Mouse (Mus musculus): Measurements from ENCODE around the gene Rtf1. TPM values are rescaled to one million over a fixed set of nuclear protein-coding genes. Genes with fewer than 3 reads are reported as not detected.
"Not testable (repeated sequence)": the region's sequence is repeated elsewhere in the genome, so short reads cannot be mapped to it uniquely, and the experiment has no call there.

Gene Rtf1
- 10 to 100 TPM; 26.7 to 29.2 TPM for total RNA-seq (2021)
- long read RNA-seq, experiment 1, full-length matches to known transcripts: 3 of 16 reads
- long read RNA-seq, experiment 1, partial matches to known transcripts: 7 of 16 reads
- long read RNA-seq, experiment 1, other reads (novel, unspliced or antisense): 6 of 16 reads
- long read RNA-seq, experiment 2, full-length matches to known transcripts: 1 of 9 reads
- long read RNA-seq, experiment 2, partial matches to known transcripts: 5 of 9 reads
- long read RNA-seq, experiment 2, other reads (novel, unspliced or antisense): 3 of 9 reads

- peak; percentile 100 for DNase-seq
Measured at GRCm38 (mm10) chr2:119674525-119675214, at the start of gene Rtf1. Gene Rtf1 (plus strand): TSS chr2:119675068.

GRCm38 (mm10) chr2:119636781-119637180, 38.1 kb upstream of the Rtf1 start:
- no peak for DNase-seq

GRCm38 (mm10) chr2:119641214-119641912, 33.5 kb upstream of the Rtf1 start:
- no peak for DNase-seq

- no peak for DNase-seq
Measured at GRCm38 (mm10) chr2:119644254-119644653, 30.6 kb upstream of the Rtf1 start.

- DNase-seq: peak; percentile 70
Measured at GRCm38 (mm10) chr2:119662220-119663182, 12.4 kb upstream of the Rtf1 start, which contains the start of gene Ndufaf1. Gene Ndufaf1 (minus strand): TSS chr2:119662827.

- not testable (repeated sequence) for DNase-seq
Measured at GRCm38 (mm10) chr2:119665744-119666143, 9.1 kb upstream of the Rtf1 start.

- DNase-seq: no peak
Measured at GRCm38 (mm10) chr2:119669010-119669409, 5.9 kb upstream of the Rtf1 start.

- no peak for DNase-seq
Measured at GRCm38 (mm10) chr2:119675215-119675784, 432 bp downstream of the Rtf1 start.

GRCm38 (mm10) chr2:119675831-119676230, 963 bp downstream of the Rtf1 start:
- DNase-seq: no peak

- no peak for DNase-seq
Measured at GRCm38 (mm10) chr2:119683706-119684105, 8.8 kb downstream of the Rtf1 start.

GRCm38 (mm10) chr2:119692003-119692701, 17.3 kb downstream of the Rtf1 start:
- DNase-seq: no peak

GRCm38 (mm10) chr2:119694826-119695225, 20.0 kb downstream of the Rtf1 start:
- DNase-seq: no peak

GRCm38 (mm10) chr2:119696111-119696510, 21.2 kb downstream of the Rtf1 start:
- no peak for DNase-seq

GRCm38 (mm10) chr2:119698472-119698871, 23.6 kb downstream of the Rtf1 start:
- no peak for DNase-seq

GRCm38 (mm10) chr2:119699962-119700361, 25.1 kb downstream of the Rtf1 start:
- DNase-seq: no peak

GRCm38 (mm10) chr2:119703171-119703570, 28.3 kb downstream of the Rtf1 start:
- DNase-seq: no peak

- no peak for DNase-seq
Measured at GRCm38 (mm10) chr2:119707676-119708075, 32.8 kb downstream of the Rtf1 start.

GRCm38 (mm10) chr2:119710011-119710410, 35.1 kb downstream of the Rtf1 start:
- DNase-seq: no peak

GRCm38 (mm10) chr2:119715868-119716267, 41.0 kb downstream of the Rtf1 start:
- not testable (repeated sequence) for DNase-seq

GRCm38 (mm10) chr2:119721070-119721469, 46.2 kb downstream of the Rtf1 start:
- no peak for DNase-seq
